Mouse (Mus musculus) granulocyte monocyte progenitor cell, adult 5-6 weeks (primary cell): ENCODE results near the gene Kcnb1. TPM values are rescaled to one million over a fixed set of nuclear protein-coding genes. Genes with fewer than 3 reads are reported as not detected.

Experiments
- ATAC-seq: replicated peaks from 2 replicates; pipeline ENCODE4 v1.8.0; 2016; ENCODE audit warnings: mild to moderate bottlenecking, moderate TSS enrichment, inconsistent platforms; ENCODE audit not compliant: poor library complexity, severe bottlenecking
- total RNA-seq, 2 experiments: library from RNA; stranded (forward) in 1 of 2; stranded (reverse) in 1 of 2; fragments of 200-712, 200-1000 nt in 1 of 2; fragments of >200 nt in 1 of 2; fragmentation: Nextera tagmentation in 1 of 2; gene quantifications; 2 replicates each; pipeline ENCODE4 v1.2.3; 2014 to 2017

Kcnb1 gene
- total RNA-seq, 2 experiments from 2014 or later = 1.7 TPM; not detected in 1

- ATAC-seq = no peak
Measured at GRCm38 (mm10) chr2:167090271-167090670, 99.7 kb downstream of the Kcnb1 start.

GRCm38 (mm10) chr2:167086836-167087235 is 103.1 kb downstream of the Kcnb1 start:
- ATAC-seq = no peak

- no peak for ATAC-seq
Measured at GRCm38 (mm10) chr2:167086092-167086491, 103.9 kb downstream of the Kcnb1 start.

- peak; percentile 87 for ATAC-seq
Measured at GRCm38 (mm10) chr2:167081639-167082038, 108.3 kb downstream of the Kcnb1 start.

GRCm38 (mm10) chr2:167081135-167081534 is 108.8 kb downstream of the Kcnb1 start:
- no peak for ATAC-seq

GRCm38 (mm10) chr2:167080387-167080786 is 109.6 kb downstream of the Kcnb1 start:
- no peak for ATAC-seq

- ATAC-seq = no peak
Measured at GRCm38 (mm10) chr2:167079535-167080257, 110.3 kb downstream of the Kcnb1 start.

- no peak for ATAC-seq
Measured at GRCm38 (mm10) chr2:167078931-167079495, 110.9 kb downstream of the Kcnb1 start.

GRCm38 (mm10) chr2:167078486-167078885 is 111.5 kb downstream of the Kcnb1 start:
- ATAC-seq = no peak

- no peak for ATAC-seq
Measured at GRCm38 (mm10) chr2:167077199-167077962, 112.6 kb downstream of the Kcnb1 start.

GRCm38 (mm10) chr2:167076759-167077158 is 113.2 kb downstream of the Kcnb1 start:
- no peak for ATAC-seq

- no peak for ATAC-seq
Measured at GRCm38 (mm10) chr2:167076352-167076751, 113.6 kb downstream of the Kcnb1 start.

- no peak for ATAC-seq
Measured at GRCm38 (mm10) chr2:167074587-167074986, 115.4 kb downstream of the Kcnb1 start.

- peak; percentile 87 for ATAC-seq
Measured at GRCm38 (mm10) chr2:167071641-167072601, 118.0 kb downstream of the Kcnb1 start.

GRCm38 (mm10) chr2:167071266-167071640 is 118.7 kb downstream of the Kcnb1 start:
- no peak for ATAC-seq

- ATAC-seq = no peak
Measured at GRCm38 (mm10) chr2:167070341-167070740, 119.6 kb downstream of the Kcnb1 start.

GRCm38 (mm10) chr2:167067575-167067974 is 122.4 kb downstream of the Kcnb1 start:
- peak; percentile 19 for ATAC-seq

GRCm38 (mm10) chr2:167066528-167067516 is 123.1 kb downstream of the Kcnb1 start:
- ATAC-seq = no peak

- ATAC-seq = no peak
Measured at GRCm38 (mm10) chr2:167066031-167066430, 123.9 kb downstream of the Kcnb1 start.
